Mouse (Mus musculus) spleen, adult 2 months (tissue): ENCODE results near the gene Actrt1. TPM values are rescaled to one million over a fixed set of nuclear protein-coding genes. Genes with fewer than 3 reads are reported as not detected.

ENCODE experiments used
- DNase-seq, 2 experiments: peaks; one replicate each; pipeline versions ENCODE4 v3.0.0 to v3.0.0-alpha.2; 2012 to 2021; ENCODE audit warnings: low spot score in 2 of 2, low read depth in 1 of 2
- H3K27ac ChIP-seq: fragments of 200-500 bp; 2 replicates; pipeline ENCODE4 v1.5.1; 2012; ENCODE audit warnings: low read length, inconsistent platforms; ENCODE audit not compliant: insufficient read depth
- H3K27me3 ChIP-seq: fragments of 200-500 bp; 2 replicates; pipeline ENCODE4 v1.6.1; 2012; ENCODE audit warnings: mild to moderate bottlenecking, moderate library complexity, low read length, inconsistent platforms; ENCODE audit not compliant: control insufficient read depth, insufficient read depth
- H3K36me3 ChIP-seq: fragments of 200-500 bp; 2 replicates; pipeline ENCODE4 v1.6.1; 2012; ENCODE audit warnings: mild to moderate bottlenecking, low read length, inconsistent platforms; ENCODE audit not compliant: control insufficient read depth, insufficient read depth
- H3K4me1 ChIP-seq: fragments of 200-500 bp; 2 replicates; pipeline ENCODE4 v1.6.1; 2011; ENCODE audit warnings: inconsistent platforms; ENCODE audit not compliant: control insufficient read depth, insufficient read depth, insufficient read length
- H3K4me3 ChIP-seq: fragments of 200-500 bp; 2 replicates; pipeline ENCODE4 v1.5.1; 2011; ENCODE audit warnings: mild to moderate bottlenecking, inconsistent platforms; ENCODE audit not compliant: insufficient read depth, insufficient read length; ENCODE audit errors: extremely low read depth
- CTCF ChIP-seq: fragments of 200-500 bp; IDR thresholded peaks from 2 replicates; pipeline ENCODE4 v1.5.1; 2011; ENCODE audit warnings: mild to moderate bottlenecking, inconsistent platforms; ENCODE audit not compliant: insufficient read depth, insufficient read length, insufficient replicate concordance; ENCODE audit errors: extremely low read depth
- POLR2A ChIP-seq: fragments of 200-500 bp; IDR thresholded peaks from 2 replicates; pipeline ENCODE4 v1.6.1; 2011; ENCODE audit warnings: low read depth, low read length, inconsistent platforms
- WGBS: fragments of 180-500 bp; shearing (Covaris S2); methylation state at CpG from one replicate; pipeline ENCODE4 v1.1.7; 2018; 5-methylcytosine and 5-hydroxymethylcytosine counted together
- polyA plus RNA-seq: library from polyadenylated mRNA; depleted of rRNA; stranded (reverse); fragments of >200 nt; gene quantifications from 2 replicates; pipeline ENCODE4 v1.2.3, GENCODE M21; 2012; rRNA removed

Actrt1 gene
- polyA plus RNA-seq = not detected in 2 replicates

- no peak within 1 kb of the TSS for H3K27ac ChIP-seq
- no peak for TF ChIP-seq POLR2A
- TF ChIP-seq CTCF = no peak
- H3K4me1 ChIP-seq = no peaks in the 10 kb centered on the region
- no peak within 1 kb of the TSS for H3K4me3 ChIP-seq
- H3K27me3 ChIP-seq = no peaks in the 10 kb centered on the region
- DNase-seq = no peak
- no peaks in the 10 kb centered on the region for H3K36me3 ChIP-seq
Measured at GRCm38 (mm10) chrX:46328707-46329106, at the start of gene Actrt1. Gene Actrt1 (plus strand): TSS chrX:46329007.

- H3K4me1 ChIP-seq = no peaks in the 10 kb centered on the region
- no peaks in the 10 kb centered on the region for H3K36me3 ChIP-seq
- H3K27me3 ChIP-seq = no peaks in the 10 kb centered on the region
- no peak for DNase-seq
- TF ChIP-seq CTCF (no peak), POLR2A (no peak)
- 81% methylated on average over 1 of the region's 1 CpGs for WGBS
- H3K4me3 ChIP-seq = no peak overlapping the region
- H3K27ac ChIP-seq = no peak overlapping the region
Measured at GRCm38 (mm10) chrX:46331463-46332115, 2.8 kb downstream of the Actrt1 start.
